13 mouse cellular contexts compared by ENCODE assay signal in the genomic region with DNA sequence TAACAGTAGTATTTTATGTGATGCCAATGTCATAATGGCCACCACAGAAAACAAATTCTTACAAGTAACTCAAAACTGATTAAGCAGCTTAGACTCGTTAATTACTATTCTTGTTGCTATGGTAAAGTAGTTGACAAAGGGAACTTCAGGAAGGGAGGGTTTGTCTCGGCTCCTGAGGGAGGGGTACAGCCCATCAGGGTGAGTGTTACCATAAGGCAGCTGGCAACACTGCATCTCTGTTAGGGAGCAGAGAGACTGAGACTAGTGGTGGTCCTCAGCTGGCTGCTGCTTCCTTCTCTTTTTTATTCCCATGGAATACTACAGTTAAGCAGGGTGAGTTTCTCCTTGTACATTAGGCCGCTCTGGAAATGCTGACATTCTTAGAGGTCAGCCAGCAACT.
"Had no signal": no experiment of that assay in that cellular context is flagged by ENCODE, and none has a peak within 500 bp of the region (broad histone marks: within the 10 kb centered on the region; RNA-seq: fewer than 3 reads in every experiment).

No protein-coding gene starts in this region.

- H3K27me3 ChIP-seq: kidney, embryonic 15.5 days; limb, embryonic 15.5 days; liver, embryonic 12.5 days; neural tube, embryonic 12.5 days had no signal

- ATAC-seq: liver, embryonic 12.5 days had no signal

- H3K4me2 ChIP-seq: kidney, embryonic 15.5 days; limb, embryonic 15.5 days; liver, embryonic 12.5 days; lung, embryonic 14.5 days; neural tube, embryonic 12.5 days had no signal

- H3K4me3 ChIP-seq: kidney, embryonic 15.5 days; limb, embryonic 15.5 days; liver, embryonic 12.5 days; neural tube, embryonic 12.5 days had no signal

- H3K9me3 ChIP-seq: kidney, embryonic 15.5 days; limb, embryonic 15.5 days; liver, embryonic 12.5 days; neural tube, embryonic 12.5 days had no signal

- H3K27ac ChIP-seq: kidney, embryonic 15.5 days; limb, embryonic 15.5 days; liver, embryonic 12.5 days; macrophage; neural tube, embryonic 12.5 days had no signal

- H3K4me1 ChIP-seq: kidney, embryonic 15.5 days; limb, embryonic 15.5 days; liver, embryonic 12.5 days; neural tube, embryonic 12.5 days had no signal

- H3K9ac ChIP-seq: kidney, embryonic 15.5 days; limb, embryonic 15.5 days; liver, embryonic 12.5 days; lung, embryonic 14.5 days; neural tube, embryonic 12.5 days had no signal

- DNase-seq: kidney, postnatal 14 days; layer of hippocampus, adult 9-11 months; layer of hippocampus, postnatal 36 days; lung, embryonic 14.5 days; lung, postnatal 10 days; midbrain, embryonic 14.5 days; right cerebral cortex, postnatal 25 days; thymus, postnatal 36 days had no signal
